Mouse (Mus musculus): Measurements from ENCODE around the gene Tbc1d13.
"Not testable (repeated sequence)": the region's sequence is repeated elsewhere in the genome, so short reads cannot be mapped to it uniquely, and the experiment has no call there.

DNA sequence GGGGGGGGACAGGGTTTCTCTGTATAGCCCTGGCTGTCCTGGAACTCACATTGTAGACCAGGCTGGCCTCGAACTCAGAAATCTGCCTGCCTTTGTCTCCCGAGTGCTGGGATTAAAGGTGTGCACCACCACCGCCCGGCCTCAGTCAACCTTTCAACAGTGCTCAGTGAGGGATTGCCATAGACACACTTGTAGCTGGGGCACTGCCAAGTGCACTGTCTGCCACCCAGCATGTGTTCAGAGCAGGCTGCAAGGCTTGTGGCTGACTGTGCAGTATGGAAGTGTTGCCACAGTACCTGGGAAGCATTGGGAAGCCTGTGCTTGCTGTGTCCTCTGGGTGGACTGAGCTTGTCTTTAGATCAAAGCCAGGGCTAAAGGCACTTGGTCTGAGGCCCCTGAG lies 6.5 kb downstream of the Tbc1d13 start:
- not testable (repeated sequence) for TF ChIP-seq CTCF (conservative IDR thresholded peaks at IDR 0.05; ENCODE audit: low read length); POU5F1 (IDR thresholded peaks at IDR 0.05; ENCODE audit: borderline replicate concordance, low read length)
